Mouse (Mus musculus) ovary, postnatal 36 days (tissue): Measurements from ENCODE around the gene Nbl1.
A peak's percentile ranks its signal among the peaks of the same experiment; 100 is the strongest.

Experiments
- DNase-seq: peaks from one replicate; pipeline ENCODE4 v3.0.0; 2022; ENCODE audit warnings: low spot score, mixed read lengths

Gene Nbl1

GRCm38 (mm10) chr4:139100326-139100725 lies 7.5 kb upstream of the Nbl1 start:
- no peak for DNase-seq

GRCm38 (mm10) chr4:139096201-139096600 lies 3.4 kb upstream of the Nbl1 start:
- DNase-seq = no peak

- DNase-seq = peak; percentile 56
Observed at GRCm38 (mm10) chr4:139095406-139095805, 2.6 kb upstream of the Nbl1 start.

- DNase-seq = no peak
Observed at GRCm38 (mm10) chr4:139093196-139093530, 370 bp upstream of the Nbl1 start.

GRCm38 (mm10) chr4:139091478-139092355 lies 1.1 kb downstream of the Nbl1 start:
- peak; percentile 53 for DNase-seq

GRCm38 (mm10) chr4:139091066-139091465 lies 1.7 kb downstream of the Nbl1 start:
- DNase-seq = no peak

- DNase-seq = no peak
Observed at GRCm38 (mm10) chr4:139090303-139090940, 2.4 kb downstream of the Nbl1 start.

GRCm38 (mm10) chr4:139088982-139089671 lies 3.7 kb downstream of the Nbl1 start:
- DNase-seq = no peak

GRCm38 (mm10) chr4:139086984-139087383 lies 5.8 kb downstream of the Nbl1 start:
- DNase-seq = no peak

GRCm38 (mm10) chr4:139086037-139086436 lies 6.8 kb downstream of the Nbl1 start:
- DNase-seq = peak; percentile 69

GRCm38 (mm10) chr4:139085337-139085736 lies 7.5 kb downstream of the Nbl1 start:
- DNase-seq = no peak

GRCm38 (mm10) chr4:139082790-139083564 lies 9.8 kb downstream of the Nbl1 start:
- DNase-seq = no peak

- DNase-seq = no peak
Observed at GRCm38 (mm10) chr4:139081270-139081931, 11.4 kb downstream of the Nbl1 start.

GRCm38 (mm10) chr4:139080259-139080658 lies 12.5 kb downstream of the Nbl1 start:
- no peak for DNase-seq

- no peak for DNase-seq
Observed at GRCm38 (mm10) chr4:139079439-139079838, 13.4 kb downstream of the Nbl1 start.

- DNase-seq = no peak
Observed at GRCm38 (mm10) chr4:139078726-139079125, 14.1 kb downstream of the Nbl1 start.

- DNase-seq = no peak
Observed at GRCm38 (mm10) chr4:139078313-139078712, 14.5 kb downstream of the Nbl1 start.

- no peak for DNase-seq
Observed at GRCm38 (mm10) chr4:139075915-139076314, 16.9 kb downstream of the Nbl1 start.

- DNase-seq = no peak
Observed at GRCm38 (mm10) chr4:139075041-139075711, 17.6 kb downstream of the Nbl1 start, which contains the start of gene Htr6. Gene Htr6 (minus strand): TSS chr4:139075570.

- DNase-seq = no peak
Observed at GRCm38 (mm10) chr4:139074060-139074459, 18.7 kb downstream of the Nbl1 start.

- DNase-seq = no peak
Observed at GRCm38 (mm10) chr4:139068287-139068686, 24.5 kb downstream of the Nbl1 start.
